Mouse (Mus musculus) C2C12 (cell line): ENCODE results near the gene Epx.

Experiments used
- CTCF ChIP-seq: IDR thresholded peaks from one replicate; pipeline ENCODE4 v1.5.1; 2011; ENCODE audit not compliant: control insufficient read depth, insufficient read depth, insufficient read length
- MYOD1 ChIP-seq: IDR thresholded peaks from one replicate; pipeline ENCODE4 v1.6.1; 2011; ENCODE audit warnings: low read depth; ENCODE audit not compliant: control insufficient read depth, insufficient read length

DNA sequence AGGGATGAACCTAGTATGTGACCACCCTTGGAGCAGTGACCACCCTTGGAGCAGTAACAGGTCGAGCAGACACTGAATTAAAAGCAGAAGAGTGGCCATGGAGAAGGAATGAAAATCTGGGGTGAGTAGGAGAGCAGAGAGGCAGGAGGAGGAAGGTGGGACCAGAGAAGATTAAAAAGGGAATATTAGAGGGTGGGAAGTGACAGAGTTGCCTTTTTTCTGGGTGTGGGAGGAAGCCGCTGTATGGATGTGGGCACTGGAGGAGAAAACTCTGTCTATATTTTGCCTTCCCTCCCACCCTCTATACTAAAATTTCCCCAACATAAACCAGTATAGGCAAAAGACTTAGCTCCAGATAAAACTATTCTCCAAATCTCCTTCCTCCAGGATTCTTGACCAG is 45.0 kb upstream of the Epx start:
- TF ChIP-seq CTCF (no peak), MYOD1 (no peak)
